Mouse (Mus musculus) kidney, adult 8-10 months (tissue): ENCODE results near the gene Scnn1b.
A peak's percentile ranks its signal among the peaks of the same experiment; 100 is the strongest.

Source experiments
- DNase-seq, 2 experiments: peaks; one replicate each; pipeline ENCODE4 v3.0.0; 2022

The Scnn1b gene

GRCm38 (mm10) chr7:121913944-121914343 lies 49.1 kb downstream of the Scnn1b start:
- no peak for DNase-seq

GRCm38 (mm10) chr7:121924361-121924760 lies 59.5 kb downstream of the Scnn1b start:
- DNase-seq, result no peak

GRCm38 (mm10) chr7:121927882-121928281 lies 63.0 kb downstream of the Scnn1b start:
- DNase-seq, result no peak

GRCm38 (mm10) chr7:121931246-121931645 lies 66.4 kb downstream of the Scnn1b start:
- peak; percentile 31 to 67 for DNase-seq

- no peak for DNase-seq
Measured at GRCm38 (mm10) chr7:121933675-121934074, 68.8 kb downstream of the Scnn1b start.

- no peak for DNase-seq
Measured at GRCm38 (mm10) chr7:121934346-121934745, 69.5 kb downstream of the Scnn1b start.

GRCm38 (mm10) chr7:121935906-121936794 lies 71.3 kb downstream of the Scnn1b start:
- peak; percentile 56 to 80 for DNase-seq

GRCm38 (mm10) chr7:121936861-121937630 lies 72.2 kb downstream of the Scnn1b start:
- DNase-seq, result no peak

- no peak for DNase-seq
Measured at GRCm38 (mm10) chr7:121938124-121938891, 73.5 kb downstream of the Scnn1b start.

- no peak for DNase-seq
Measured at GRCm38 (mm10) chr7:121939244-121939643, 74.4 kb downstream of the Scnn1b start.

- no peak for DNase-seq
Measured at GRCm38 (mm10) chr7:121939729-121940128, 74.9 kb downstream of the Scnn1b start.

GRCm38 (mm10) chr7:121941016-121941415 lies 76.2 kb downstream of the Scnn1b start:
- DNase-seq, result no peak

- DNase-seq, result peak in 1 of 2 experiments; percentile 54
Measured at GRCm38 (mm10) chr7:121941640-121942039, 76.8 kb downstream of the Scnn1b start.

- no peak for DNase-seq
Measured at GRCm38 (mm10) chr7:121942371-121942770, 77.5 kb downstream of the Scnn1b start.

GRCm38 (mm10) chr7:121946196-121946595 lies 81.4 kb downstream of the Scnn1b start:
- DNase-seq, result no peak

- DNase-seq, result no peak
Measured at GRCm38 (mm10) chr7:121947513-121947912, 82.7 kb downstream of the Scnn1b start.

- DNase-seq, result peak in 1 of 2 experiments; percentile 22
Measured at GRCm38 (mm10) chr7:121954891-121955669, 90.2 kb downstream of the Scnn1b start.

- no peak for DNase-seq
Measured at GRCm38 (mm10) chr7:121955802-121956201, 91.0 kb downstream of the Scnn1b start.

- no peak for DNase-seq
Measured at GRCm38 (mm10) chr7:121961913-121962570, 97.2 kb downstream of the Scnn1b start.

- DNase-seq, result no peak
Measured at GRCm38 (mm10) chr7:121962571-121962959, 97.7 kb downstream of the Scnn1b start.

- DNase-seq, result peak; percentile 31 to 59
Measured at GRCm38 (mm10) chr7:121963883-121964398, 99.1 kb downstream of the Scnn1b start.
